Mouse (Mus musculus) hindbrain, embryonic 16.5 days (tissue): Measurements from ENCODE around the gene 4930404N11Rik. TPM values are rescaled to one million over a fixed set of nuclear protein-coding genes. Genes with fewer than 3 reads are reported as not detected.

Experiments
- ATAC-seq: fragments of 200-750 bp; cut with Nextera tagmentation; 2 replicates; pipeline ENCODE4 v1.8.0; 2017; ENCODE audit warnings: moderate TSS enrichment, moderate library complexity
- H3K27ac ChIP-seq: fragments of 300-500 bp; sonication (generic); 2 replicates; pipeline ENCODE4 v1.5.1; 2014; ENCODE audit warnings: low read depth, mild to moderate bottlenecking, control low read depth, low read length, moderate library complexity
- H3K27me3 ChIP-seq: fragments of 300-500 bp; sonication (generic); replicated peaks from 2 replicates; pipeline ENCODE4 v1.6.1; 2014; ENCODE audit warnings: low read length; ENCODE audit not compliant: control insufficient read depth, insufficient read depth
- H3K36me3 ChIP-seq: fragments of 300-500 bp; sonication (generic); 2 replicates; pipeline ENCODE4 v1.6.1; 2014; ENCODE audit warnings: mild to moderate bottlenecking, low read length, moderate library complexity, mixed read lengths; ENCODE audit not compliant: control insufficient read depth, insufficient read depth
- H3K4me1 ChIP-seq: fragments of 300-500 bp; sonication (generic); 2 replicates; pipeline ENCODE4 v1.6.1; 2014; ENCODE audit warnings: low read depth, low read length; ENCODE audit not compliant: control insufficient read depth, insufficient read depth
- H3K4me2 ChIP-seq: fragments of 300-500 bp; sonication (generic); 2 replicates; pipeline ENCODE4 v1.6.1; 2014; ENCODE audit warnings: mild to moderate bottlenecking, low read length, control low read depth, moderate library complexity
- H3K4me3 ChIP-seq: fragments of 300-500 bp; sonication (generic); 2 replicates; pipeline ENCODE4 v1.5.1; 2014; ENCODE audit warnings: mild to moderate bottlenecking, low read length, control low read depth, moderate library complexity
- H3K9ac ChIP-seq: fragments of 300-500 bp; sonication (generic); 2 replicates; pipeline ENCODE4 v1.6.1; 2014; ENCODE audit warnings: low read depth, mild to moderate bottlenecking, control low read depth, low read length, moderate library complexity
- H3K9me3 ChIP-seq: fragments of 300-500 bp; sonication (generic); 2 replicates; pipeline ENCODE4 v1.6.1; 2014; ENCODE audit warnings: mild to moderate bottlenecking, low read length, moderate library complexity; ENCODE audit not compliant: control insufficient read depth
- WGBS: fragments of 180-500 bp; shearing (Covaris S2); extraction: QIAGEN DNeasy Blood & Tissue Kit; methylation state at CpG from one replicate; pipeline ENCODE4 v1.1.7; 2014; 5-methylcytosine and 5-hydroxymethylcytosine counted together
- polyA plus RNA-seq: library from polyadenylated mRNA; unstranded; fragments of >200 nt; fragmentation: Nextera tagmentation; extraction: Ambion mirVana; gene quantifications from 2 replicates; pipeline ENCODE4 v1.2.1, GENCODE M21; 2015

The 4930404N11Rik gene
- polyA plus RNA-seq, 1 experiment from 2014 or later = 0.49 TPM

DNA sequence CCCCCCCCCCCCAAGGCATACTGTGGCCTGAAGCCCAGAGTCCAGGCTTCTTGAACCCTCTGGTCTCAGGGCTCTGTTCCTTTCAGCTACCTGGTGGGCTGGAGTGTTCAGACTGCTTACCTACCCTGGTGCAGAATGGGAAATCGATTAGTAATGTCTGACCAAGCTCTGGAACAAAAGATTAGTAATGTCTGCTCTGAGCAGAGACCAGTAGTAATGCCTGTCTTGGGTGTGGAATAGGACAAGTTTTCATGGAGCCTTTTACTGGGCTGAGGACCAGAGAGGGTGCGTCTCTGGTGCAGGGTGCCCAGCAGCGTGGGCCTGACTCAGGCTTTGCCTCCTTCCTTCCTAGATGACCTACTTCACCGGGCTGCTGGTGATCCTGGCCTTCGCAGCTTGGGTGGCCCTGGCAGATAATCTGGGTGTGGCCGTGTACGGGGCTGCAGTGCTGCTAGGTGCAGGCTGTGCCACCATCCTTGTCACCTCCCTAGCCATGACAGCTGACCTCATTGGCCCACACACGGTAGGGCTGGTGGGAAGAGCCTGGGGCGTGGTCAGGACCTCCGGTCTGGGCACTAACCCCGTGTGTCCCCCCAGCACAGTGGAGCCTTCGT, 3.2 kb downstream of the 4930404N11Rik start:
- WGBS = 83% methylated on average over 12 of the region's 12 CpGs
- H3K36me3 ChIP-seq = peaks cover 13% of the 10 kb centered on the region
- H3K27me3 ChIP-seq = peaks cover 10% of the 10 kb centered on the region
- ATAC-seq = no peak
- H3K9me3 ChIP-seq = no peaks in the 10 kb centered on the region
- no peak overlapping the region for H3K27ac ChIP-seq
- H3K4me2 ChIP-seq = no peak overlapping the region
- peaks cover 22% of the 10 kb centered on the region for H3K4me1 ChIP-seq
- H3K9ac ChIP-seq = no peak overlapping the region
- H3K4me3 ChIP-seq = no peak overlapping the region

GRCm38 (mm10) chr10:81360721-81361120, 4.9 kb downstream of the 4930404N11Rik start:
- WGBS = 75% methylated on average over 8 of the region's 8 CpGs
- Histone ChIP-seq H3K27ac (no peak overlapping the region), H3K36me3 (peaks cover 3% of the 10 kb centered on the region; the same call in 1 of the 2 replicates), H3K9ac (no peak overlapping the region), H3K4me2 (no peak overlapping the region), H3K4me3 (no peak overlapping the region), H3K27me3 (peaks cover 10% of the 10 kb centered on the region), H3K4me1 (peaks cover 26% of the 10 kb centered on the region), H3K9me3 (no peaks in the 10 kb centered on the region)
- no peak for ATAC-seq

DNA sequence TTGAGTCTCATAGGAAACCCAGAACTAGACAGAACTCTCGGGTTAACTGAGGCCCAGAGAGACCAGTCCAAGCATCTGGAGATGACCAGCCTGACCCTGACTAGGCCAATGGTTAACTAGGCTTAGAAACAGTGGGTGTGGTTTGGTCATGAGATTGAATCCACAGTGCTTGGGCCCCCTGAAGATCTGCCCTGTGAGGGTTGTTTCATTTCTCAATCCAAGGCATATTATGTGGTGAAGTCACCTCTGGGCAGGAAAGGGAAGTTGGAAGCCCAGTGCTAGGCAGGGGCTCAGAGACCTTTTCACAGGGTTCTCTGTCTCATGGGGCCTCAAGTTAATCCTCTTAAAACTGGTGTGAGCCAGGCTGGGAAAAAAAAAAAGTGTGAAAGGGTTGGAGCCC, 6.8 kb downstream of the 4930404N11Rik start:
- Histone ChIP-seq H3K27me3 (peaks cover 10% of the 10 kb centered on the region), H3K4me1 (peaks cover 20% of the 10 kb centered on the region), H3K4me2 (peak overlapping the region; percentile 94), H3K27ac (no peak overlapping the region), H3K4me3 (peak overlapping the region; percentile 87; the same call in 1 of the 2 replicates), H3K9me3 (no peaks in the 10 kb centered on the region), H3K36me3 (peaks cover 3% of the 10 kb centered on the region; the same call in 1 of the 2 replicates), H3K9ac (peak overlapping the region; percentile 82)
- 86% methylated on average over 1 of the region's 1 CpGs for WGBS
- no peak for ATAC-seq

DNA sequence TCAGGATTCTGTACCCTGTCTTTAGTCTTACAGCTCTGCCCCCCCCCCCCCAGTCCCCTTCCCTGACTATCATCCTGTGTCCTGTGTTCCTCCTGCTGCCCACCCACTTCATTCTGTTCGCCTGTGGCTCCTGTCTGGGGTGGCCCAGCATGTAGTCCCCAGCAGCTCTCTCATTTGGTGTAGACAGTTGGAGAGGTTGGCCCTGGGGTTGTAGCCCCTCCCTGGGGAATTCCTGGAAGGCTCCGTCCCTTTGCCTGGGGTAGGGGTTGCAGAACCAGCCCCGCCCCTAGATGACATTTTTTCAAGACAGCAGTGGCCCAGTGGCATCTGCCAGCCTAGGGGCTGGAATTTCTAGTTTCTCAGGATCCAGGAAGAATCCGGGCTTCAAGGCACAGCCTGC, 7.4 kb downstream of the 4930404N11Rik start:
- Histone ChIP-seq H3K9me3 (no peaks in the 10 kb centered on the region), H3K4me2 (peak overlapping the region; percentile 94), H3K4me1 (peaks cover 17% of the 10 kb centered on the region), H3K27me3 (0 out of 2 replicates have a peak, but pooled peaks cover 5% of the 10 kb centered on the region), H3K27ac (no peak overlapping the region), H3K9ac (peak overlapping the region; percentile 82), H3K4me3 (peak overlapping the region; percentile 87), H3K36me3 (peaks cover 3% of the 10 kb centered on the region; the same call in 1 of the 2 replicates)
- 31% methylated on average over 4 of the region's 4 CpGs for WGBS
- ATAC-seq = no peak

DNA sequence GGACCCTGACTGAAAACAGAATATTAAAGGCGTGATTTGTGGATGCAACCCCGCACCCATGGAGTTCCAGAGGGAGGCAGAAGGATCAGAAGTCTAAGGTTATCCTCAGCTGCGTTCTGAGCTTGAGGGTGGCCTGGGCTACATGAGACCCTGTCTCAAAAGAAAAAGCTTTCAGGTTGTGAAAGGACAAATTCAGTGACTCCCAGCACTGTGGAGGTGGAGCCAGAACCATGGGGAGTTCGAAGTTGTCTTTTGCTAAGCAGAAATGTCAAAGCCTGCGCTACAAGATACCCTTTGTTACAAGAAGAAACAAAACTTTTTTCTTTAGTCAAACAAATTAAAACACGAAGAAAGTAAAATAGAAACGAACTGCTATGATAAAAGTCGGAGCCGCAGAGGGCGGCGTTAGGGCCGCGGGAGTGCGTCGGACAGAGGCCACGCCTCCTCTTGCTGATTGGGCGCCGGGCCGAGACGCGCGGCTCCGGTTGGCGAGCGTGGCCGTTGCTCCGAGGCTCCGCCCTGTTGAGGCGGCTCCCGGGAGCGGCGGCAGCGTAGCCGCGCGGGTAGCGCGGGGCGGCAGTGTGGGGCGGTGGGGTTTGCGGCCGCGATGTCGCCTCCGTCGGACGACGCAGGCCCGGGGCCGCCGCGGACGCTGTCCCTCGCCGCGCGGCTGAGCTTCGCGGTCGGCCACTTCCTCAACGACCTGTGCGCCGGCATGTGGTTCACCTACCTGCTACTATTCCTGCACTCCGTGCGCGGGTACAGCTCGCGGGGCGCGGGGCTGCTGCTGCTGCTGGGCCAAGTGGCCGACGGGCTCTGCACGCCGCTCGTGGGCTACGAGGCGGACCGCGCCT, 8.4 kb downstream of the 4930404N11Rik start, which contains the start of gene Mfsd12:
Mfsd12 (plus strand) TSS at position 501 of the 854 bp plus-strand sequence.
- Histone ChIP-seq H3K4me1 (peaks cover 17% of the 10 kb centered on the region), H3K36me3 (peaks cover 3% of the 10 kb centered on the region; the same call in 1 of the 2 replicates), H3K9me3 (no peaks in the 10 kb centered on the region), H3K27me3 (0 out of 2 replicates have a peak, but pooled peaks cover 2% of the 10 kb centered on the region), H3K4me3 (peak within 1 kb of the TSS; percentile 87), H3K27ac (0 out of 2 replicates have a peak within 1 kb of the TSS, but pooled peaks have one; percentile 34), H3K4me2 (peak within 1 kb of the TSS; percentile 94), H3K9ac (peak within 1 kb of the TSS; percentile 82)
- peak; percentile 96 for ATAC-seq
- 2% methylated on average over 79 of the region's 79 CpGs for WGBS

GRCm38 (mm10) chr10:81356352-81356990, 9.1 kb downstream of the 4930404N11Rik start:
- no peak overlapping the region for H3K27ac ChIP-seq
- H3K36me3 ChIP-seq = no peaks in the 10 kb centered on the region
- WGBS = 51% methylated on average over 12 of the region's 12 CpGs
- peaks cover 17% of the 10 kb centered on the region for H3K4me1 ChIP-seq
- H3K27me3 ChIP-seq = no peaks in the 10 kb centered on the region
- no peak for ATAC-seq
- no peak overlapping the region for H3K9ac ChIP-seq
- H3K9me3 ChIP-seq = no peaks in the 10 kb centered on the region
- H3K4me3 ChIP-seq = no peak overlapping the region
- H3K4me2 ChIP-seq = peak overlapping the region; percentile 94

- Histone ChIP-seq H3K27me3 (no peaks in the 10 kb centered on the region), H3K36me3 (no peaks in the 10 kb centered on the region), H3K4me3 (no peak overlapping the region), H3K9me3 (no peaks in the 10 kb centered on the region), H3K9ac (no peak overlapping the region), H3K27ac (no peak overlapping the region), H3K4me2 (no peak overlapping the region), H3K4me1 (peaks cover 19% of the 10 kb centered on the region)
- ATAC-seq = no peak
- WGBS = 77% methylated on average over 4 of the region's 4 CpGs
Observed at GRCm38 (mm10) chr10:81355533-81355932, 10.1 kb downstream of the 4930404N11Rik start.

DNA sequence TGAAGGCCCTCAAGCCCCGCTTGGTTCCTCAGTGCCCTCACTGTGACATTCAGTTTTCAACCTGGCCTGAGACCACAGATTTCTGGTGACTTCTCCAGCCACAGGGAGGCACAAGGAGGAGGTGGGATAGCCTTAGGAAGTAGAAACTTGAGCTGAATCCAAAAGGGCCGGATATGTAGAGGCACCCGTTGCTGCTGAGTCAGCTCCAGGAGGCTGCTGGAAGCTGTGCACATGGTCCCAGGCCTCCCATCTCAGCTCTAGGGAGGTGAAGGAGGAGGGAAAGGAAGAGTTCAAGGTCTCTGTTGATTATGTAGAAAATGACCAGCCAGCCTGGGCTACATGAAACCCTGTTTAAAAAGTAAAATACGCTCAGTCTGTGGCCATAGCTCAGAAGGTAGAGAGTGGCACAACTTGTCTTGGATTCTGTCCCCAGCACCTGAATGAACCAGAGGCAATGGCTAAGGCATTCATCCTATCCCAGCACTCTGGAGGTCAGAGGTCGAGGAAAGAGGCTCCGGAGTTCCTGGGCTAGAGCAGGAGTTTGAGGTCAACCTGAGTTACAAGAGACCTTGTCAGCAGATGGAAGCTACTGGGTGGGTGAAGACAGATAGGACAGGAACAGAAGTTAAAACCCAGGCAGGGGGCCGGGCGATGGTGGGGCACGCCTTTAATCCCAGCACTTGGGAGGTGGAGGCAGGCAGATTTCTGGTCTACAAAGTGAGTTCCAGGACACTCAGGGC, 10.7 kb downstream of the 4930404N11Rik start:
- Histone ChIP-seq H3K9ac (no peak overlapping the region), H3K4me1 (peaks cover 19% of the 10 kb centered on the region), H3K9me3 (no peaks in the 10 kb centered on the region), H3K27me3 (no peaks in the 10 kb centered on the region), H3K4me2 (no peak overlapping the region), H3K27ac (no peak overlapping the region), H3K36me3 (no peaks in the 10 kb centered on the region), H3K4me3 (no peak overlapping the region)
- ATAC-seq = no peak
- WGBS = 71% methylated on average over 9 of the region's 9 CpGs
